Mouse (Mus musculus) thymus, postnatal 36 days (tissue): ENCODE measurements around the gene Slc7a6.

Experiments
- DNase-seq, 2 experiments: peaks; one replicate each; pipeline ENCODE4 v3.0.0; 2022; ENCODE audit warnings: mixed read lengths in 2 of 2

Gene Slc7a6

GRCm38 (mm10) chr8:106168356-106169016 is at the start of gene Slc7a6:
Gene Slc7a6 (plus strand): TSS chr8:106168857.
- DNase-seq: peak; percentile 94

GRCm38 (mm10) chr8:106123443-106123842 is 45.2 kb upstream of the Slc7a6 start:
- DNase-seq: no peak

- no peak for DNase-seq
Measured at GRCm38 (mm10) chr8:106126055-106126454, 42.6 kb upstream of the Slc7a6 start.

GRCm38 (mm10) chr8:106127054-106127453 is 41.6 kb upstream of the Slc7a6 start:
- no peak for DNase-seq

- no peak for DNase-seq
Measured at GRCm38 (mm10) chr8:106127882-106128410, 40.7 kb upstream of the Slc7a6 start.

GRCm38 (mm10) chr8:106129232-106129930 is 39.3 kb upstream of the Slc7a6 start:
- DNase-seq: no peak

- DNase-seq: no peak
Measured at GRCm38 (mm10) chr8:106129997-106130396, 38.7 kb upstream of the Slc7a6 start.

GRCm38 (mm10) chr8:106130505-106130904 is 38.2 kb upstream of the Slc7a6 start:
- DNase-seq: no peak

GRCm38 (mm10) chr8:106131021-106131420 is 37.6 kb upstream of the Slc7a6 start:
- DNase-seq: no peak

- DNase-seq: no peak
Measured at GRCm38 (mm10) chr8:106131488-106132222, 37.0 kb upstream of the Slc7a6 start.

- no peak for DNase-seq
Measured at GRCm38 (mm10) chr8:106132356-106132755, 36.3 kb upstream of the Slc7a6 start.

GRCm38 (mm10) chr8:106133526-106133925 is 35.1 kb upstream of the Slc7a6 start:
- DNase-seq: peak in 1 of 2 experiments; percentile 55

- no peak for DNase-seq
Measured at GRCm38 (mm10) chr8:106133946-106134345, 34.7 kb upstream of the Slc7a6 start.

GRCm38 (mm10) chr8:106134751-106135571 is 33.7 kb upstream of the Slc7a6 start:
- DNase-seq: peak in 1 of 2 experiments; percentile 52

- DNase-seq: peak in 1 of 2 experiments; percentile 40
Measured at GRCm38 (mm10) chr8:106135672-106136071, 33.0 kb upstream of the Slc7a6 start.

- peak; percentile 64 to 76 for DNase-seq
Measured at GRCm38 (mm10) chr8:106136156-106137130, 32.2 kb upstream of the Slc7a6 start, which contains the start of gene Esrp2. Gene Esrp2 (minus strand): TSS chr8:106136974.

GRCm38 (mm10) chr8:106137218-106137905 is 31.3 kb upstream of the Slc7a6 start:
- no peak for DNase-seq

- peak; percentile 39 to 47 for DNase-seq
Measured at GRCm38 (mm10) chr8:106137906-106138477, 30.7 kb upstream of the Slc7a6 start.

- no peak for DNase-seq
Measured at GRCm38 (mm10) chr8:106138616-106139015, 30.0 kb upstream of the Slc7a6 start.

- no peak for DNase-seq
Measured at GRCm38 (mm10) chr8:106140191-106140590, 28.5 kb upstream of the Slc7a6 start.
